In the genomic region with DNA sequence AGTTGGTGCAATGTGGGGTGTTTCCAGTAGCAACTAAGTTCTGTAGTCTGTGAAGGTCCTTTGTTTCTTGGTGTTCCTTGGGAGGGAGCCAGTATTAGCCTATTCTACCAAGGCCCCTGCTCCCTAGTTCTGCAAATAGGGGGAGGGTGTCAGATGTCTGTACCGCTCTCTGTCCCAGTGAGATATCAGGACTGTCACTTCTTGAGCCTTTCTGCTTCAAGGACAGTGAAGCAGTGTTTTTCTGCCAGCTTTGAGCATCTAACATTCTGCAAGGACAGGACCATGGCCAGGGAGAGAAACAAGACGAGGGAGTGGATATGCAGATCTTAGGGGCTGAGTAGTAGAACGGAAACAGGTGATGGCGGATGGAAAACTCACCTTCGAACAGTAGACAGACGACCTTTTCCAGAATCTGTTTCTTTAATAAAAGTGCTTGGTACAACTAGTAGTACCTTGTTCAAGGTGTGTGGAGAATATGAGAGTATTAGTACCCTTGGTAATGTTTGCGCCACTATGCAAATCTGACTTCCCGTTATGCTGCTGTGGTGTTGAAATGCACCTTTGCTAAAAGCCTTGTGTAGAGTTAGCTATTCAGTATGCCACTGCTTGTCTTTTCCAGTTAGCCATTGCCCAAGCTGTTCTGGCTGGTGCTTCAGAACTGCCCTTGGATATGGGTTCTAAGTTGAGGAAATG, we compare ENCODE assay signal across 8 mouse cellular contexts. TPM values are rescaled to one million over a fixed set of nuclear protein-coding genes. Genes with fewer than 3 reads are reported as not detected.
DNase-seq lines count a peak whose midpoint lies in the region; ATAC-seq and TF ChIP-seq lines count a peak whose summit lies in the region.

No protein-coding gene starts in this region.

- H3K27ac ChIP-seq in heart, embryonic 15.5 days: peak overlapping the region; percentile 3; the same call in 1 of the 2 replicates
- H3K27ac ChIP-seq in ES-E14 (ENCODE audit: insufficient read depth, low read depth, low read length, poor library complexity, severe bottlenecking): no peak overlapping the region
- no peak overlapping the region; the same call in 1 of the 2 replicates for H3K27ac ChIP-seq in hindbrain, embryonic 10.5 days
- H3K27ac ChIP-seq in midbrain, embryonic 12.5 days (replicated peaks): no peak overlapping the region; the same call in 1 of the 2 replicates

- in situ Hi-C loops in ES-E14 (cut with MboI; ENCODE audit: low sequenced_read_pairs in 2 of 2, unreplicated experiment in 2 of 2): loop anchor here in 1 of 2 experiments (5.0 kb wide), 1 partner anchor 50 kb away; no protein-coding TSS in a partner anchor

- peaks cover 80% of the 10 kb centered on the region for H3K4me1 ChIP-seq in heart, embryonic 15.5 days (replicated peaks)
- H3K4me1 ChIP-seq in ES-E14 (ENCODE audit: control insufficient read depth in 2 of 2, insufficient read depth in 2 of 2, low read length in 2 of 2, poor library complexity in 1 of 2): peaks cover 0 to 22% of the 10 kb centered on the region in 2 experiments; a peak in 3 of 4 replicates
- H3K4me1 ChIP-seq in hindbrain, embryonic 10.5 days (replicated peaks): peaks cover 83% of the 10 kb centered on the region
- peaks cover 72% of the 10 kb centered on the region for H3K4me1 ChIP-seq in midbrain, embryonic 12.5 days

- WGBS in heart, embryonic 15.5 days: 52% methylated on average over 8 of the region's 8 CpGs
- 84% methylated on average over 8 of the region's 8 CpGs for WGBS in hindbrain, embryonic 10.5 days
- WGBS in midbrain, embryonic 12.5 days: 73% methylated on average over 8 of the region's 8 CpGs

- no peaks in the 10 kb centered on the region for H3K9me3 ChIP-seq in heart, embryonic 15.5 days (replicated peaks)
- no peaks in the 10 kb centered on the region for H3K9me3 ChIP-seq in ES-E14 (ENCODE audit: control insufficient read depth, insufficient read depth, low read depth, low read length)
- H3K9me3 ChIP-seq in hindbrain, embryonic 10.5 days: no peaks in the 10 kb centered on the region
- H3K9me3 ChIP-seq in midbrain, embryonic 12.5 days: no peaks in the 10 kb centered on the region

- H3K27me3 ChIP-seq in heart, embryonic 15.5 days: no peaks in the 10 kb centered on the region
- H3K27me3 ChIP-seq in hindbrain, embryonic 10.5 days (ENCODE audit: insufficient read depth, poor library complexity, severe bottlenecking): no peaks in the 10 kb centered on the region
- H3K27me3 ChIP-seq in midbrain, embryonic 12.5 days: no peaks in the 10 kb centered on the region

- peak overlapping the region; percentile 94 for H3K4me2 ChIP-seq in heart, embryonic 15.5 days
- peak overlapping the region; percentile 99 for H3K4me2 ChIP-seq in midbrain, embryonic 12.5 days (replicated peaks)

- peak overlapping the region; percentile 51 for H3K9ac ChIP-seq in heart, embryonic 15.5 days
- peak overlapping the region; percentile 49 for H3K9ac ChIP-seq in ES-E14 (ENCODE audit: insufficient read depth, low read depth, low read length, poor library complexity, severe bottlenecking)
- H3K9ac ChIP-seq in midbrain, embryonic 12.5 days (replicated peaks): peak overlapping the region; percentile 97

- no peak for ATAC-seq in heart, embryonic 15.5 days (replicated peaks; ENCODE audit: insufficient number of reproducible peaks, insufficient read depth, low FRiP score, low read depth)
- no peak for ATAC-seq in midbrain, embryonic 12.5 days (ENCODE audit: low FRiP score, low read depth)
- ATAC-seq in megakaryocyte-erythroid progenitor cell, adult 5-6 weeks (replicated peaks; ENCODE audit: low FRiP score, low TSS enrichment, poor library complexity, severe bottlenecking): no peak

- H3K4me3 ChIP-seq in heart, embryonic 15.5 days: peak overlapping the region; percentile 80
- peak overlapping the region; percentile 94 to 98 for H3K4me3 ChIP-seq in ES-E14 (ENCODE audit: insufficient read depth in 1 of 2, low read depth in 1 of 2, low read length in 2 of 2, poor library complexity in 1 of 2, severe bottlenecking in 1 of 2)
- peak overlapping the region; percentile 94 for H3K4me3 ChIP-seq in hindbrain, embryonic 10.5 days
- peak overlapping the region; percentile 92 for H3K4me3 ChIP-seq in midbrain, embryonic 12.5 days

- peaks cover 50% of the 10 kb centered on the region for H3K36me3 ChIP-seq in heart, embryonic 15.5 days
- peaks cover 71% of the 10 kb centered on the region for H3K36me3 ChIP-seq in ES-E14 (ENCODE audit: control insufficient read depth, insufficient read depth, low read length, poor library complexity, severe bottlenecking)
- H3K36me3 ChIP-seq in hindbrain, embryonic 10.5 days: peaks cover 74% of the 10 kb centered on the region
- H3K36me3 ChIP-seq in midbrain, embryonic 12.5 days: peaks cover 71% of the 10 kb centered on the region

- DNase-seq in heart, postnatal 4 days: no peak
- DNase-seq in ES-E14 (ENCODE audit: low read depth, low spot score): no peak
- DNase-seq in hindbrain, embryonic 10.5 days (ENCODE audit: low spot score): no peak
- DNase-seq in ovary, postnatal 14 days (ENCODE audit: low spot score): no peak
- no peak for DNase-seq in frontal cortex, postnatal 25 days (ENCODE audit: low spot score in 2 of 2)

TF ChIP-seq in ES-E14, 5 proteins besides CTCF, POLR2A, EP300 and RAD21:
- no peak for TF ChIP-seq MAFK (IDR thresholded peaks at IDR 0.05; ENCODE audit: insufficient read depth, low read depth, low read length)
- no peak for TF ChIP-seq CHD2 (IDR thresholded peaks at IDR 0.05; ENCODE audit: low read depth, low read length)
- TF ChIP-seq ZC3H11A (IDR thresholded peaks at IDR 0.05; ENCODE audit: borderline replicate concordance, low read depth, low read length): no peak
- no peak for TF ChIP-seq ZNF384 (IDR thresholded peaks at IDR 0.05; ENCODE audit: low read depth, low read length)
- no peak for TF ChIP-seq HCFC1 (IDR thresholded peaks at IDR 0.05; ENCODE audit: borderline replicate concordance, insufficient read depth, low read length)

RNA-seq across cellular contexts. Expression of a gene that starts 3.7 kb away (rescaled TPM):
- 131 and 164 TPM in 2 replicates for polyA plus RNA-seq in heart, embryonic 15.5 days (2015; fragmentation: Nextera tagmentation; extraction: Ambion mirVana)
- 10 to 100 TPM; 78.1 to 82.1 TPM for total RNA-seq in heart, postnatal 4 days (2021)
- total RNA-seq in ES-E14 (2012; rRNA removed): 284 and 303 TPM in 2 replicates
- polyA plus RNA-seq in hindbrain, embryonic 10.5 days (2016; fragmentation: Nextera tagmentation; extraction: Ambion mirVana): 333 and 352 TPM in 2 replicates
- polyA plus RNA-seq in midbrain, embryonic 12.5 days (2016; fragmentation: Nextera tagmentation; extraction: Ambion mirVana): 419 and 424 TPM in 2 replicates
- 56.2 and 62.2 TPM in 2 replicates for total RNA-seq in megakaryocyte-erythroid progenitor cell, adult 5-6 weeks (2014; fragmentation: Nextera tagmentation)
- total RNA-seq in megakaryocyte-erythroid progenitor cell, adult 5-6 weeks (2017): 71.9 and 90.7 TPM in 2 replicates

RNA-seq across cellular contexts. Expression of a gene that starts 35.7 kb away (rescaled TPM):
- polyA plus RNA-seq in heart, embryonic 15.5 days (2015; fragmentation: Nextera tagmentation; extraction: Ambion mirVana): 2.5 TPM in 2 replicates
- total RNA-seq in heart, postnatal 4 days (2021): 10 to 100 TPM; 47.7 to 52.4 TPM
- 0.13 TPM in 1 of 2 replicates, not detected in the other for total RNA-seq in ES-E14 (2012; rRNA removed)
- polyA plus RNA-seq in hindbrain, embryonic 10.5 days (2016; fragmentation: Nextera tagmentation; extraction: Ambion mirVana): 0.09 TPM in 1 of 2 replicates, not detected in the other
- 0.10 and 0.11 TPM in 2 replicates for polyA plus RNA-seq in midbrain, embryonic 12.5 days (2016; fragmentation: Nextera tagmentation; extraction: Ambion mirVana)
- total RNA-seq in megakaryocyte-erythroid progenitor cell, adult 5-6 weeks (2014; fragmentation: Nextera tagmentation): 0.69 and 2.1 TPM in 2 replicates
- 0.38 TPM in 1 of 2 replicates, not detected in the other for total RNA-seq in megakaryocyte-erythroid progenitor cell, adult 5-6 weeks (2017)

Comparison
In these comparisons a context has a peak if more than half of its experiments do, and no peak if none do; other contexts are left out.
1. RNA of a gene that starts 35.7 kb away (total RNA-seq): 47.7 to 52.4 TPM in heart, postnatal 4 days; 0.38 to 2.1 TPM in megakaryocyte-erythroid progenitor cell, adult 5-6 weeks and 0.13 TPM in ES-E14; every median in the first group is over 10 times any median in the second.
2. Peak in every context shown above with its lines, with median percentiles within 50 percentile points of each other: H3K4me3 ChIP-seq and H3K9ac ChIP-seq.